Mouse (Mus musculus): ENCODE measurements around the gene Fbxo10.
"Not testable (repeated sequence)": the region's sequence is repeated elsewhere in the genome, so short reads cannot be mapped to it uniquely, and the experiment has no call there.

Gene Fbxo10

GRCm38 (mm10) chr4:45047286-45047887 is 37.0 kb downstream of the Fbxo10 start:
- DNase-seq (ENCODE audit: low spot score), result no peak

- no peak for DNase-seq (ENCODE audit: low spot score)
Observed at GRCm38 (mm10) chr4:45046679-45047078, 37.7 kb downstream of the Fbxo10 start.

- DNase-seq (ENCODE audit: low spot score), result no peak
Observed at GRCm38 (mm10) chr4:45040795-45041194, 43.6 kb downstream of the Fbxo10 start.

- not testable (repeated sequence) for DNase-seq (ENCODE audit: low spot score)
Observed at GRCm38 (mm10) chr4:45039546-45039945, 44.9 kb downstream of the Fbxo10 start.

- not testable (repeated sequence) for DNase-seq (ENCODE audit: low spot score)
Observed at GRCm38 (mm10) chr4:45038879-45039278, 45.5 kb downstream of the Fbxo10 start.

- no peak for DNase-seq (ENCODE audit: low spot score)
Observed at GRCm38 (mm10) chr4:45037455-45038410, 46.7 kb downstream of the Fbxo10 start.

- no peak for DNase-seq (ENCODE audit: low spot score)
Observed at GRCm38 (mm10) chr4:45036571-45036970, 47.8 kb downstream of the Fbxo10 start.

GRCm38 (mm10) chr4:45036048-45036447 is 48.4 kb downstream of the Fbxo10 start:
- no peak for DNase-seq (ENCODE audit: low spot score)

GRCm38 (mm10) chr4:45034693-45035628 is 49.4 kb downstream of the Fbxo10 start:
- no peak for DNase-seq (ENCODE audit: low spot score)

- no peak for DNase-seq (ENCODE audit: low spot score)
Observed at GRCm38 (mm10) chr4:45032586-45032985, 51.8 kb downstream of the Fbxo10 start.

GRCm38 (mm10) chr4:45026459-45026858 is 57.9 kb downstream of the Fbxo10 start:
- no peak for DNase-seq (ENCODE audit: low spot score)

GRCm38 (mm10) chr4:45019009-45019408 is 65.4 kb downstream of the Fbxo10 start:
- DNase-seq (ENCODE audit: low spot score), result no peak

- DNase-seq (ENCODE audit: low spot score), result peak; percentile 89
Observed at GRCm38 (mm10) chr4:45018452-45018980, 65.9 kb downstream of the Fbxo10 start, which contains the start of gene Polr1e. TSS of gene Polr1e (plus strand) at chr4:45018583.

GRCm38 (mm10) chr4:45015615-45016014 is 68.8 kb downstream of the Fbxo10 start:
- peak; percentile 56 for DNase-seq (ENCODE audit: low spot score)

- DNase-seq (ENCODE audit: low spot score), result no peak
Observed at GRCm38 (mm10) chr4:45013537-45013936, 70.9 kb downstream of the Fbxo10 start.

- peak; percentile 15 for DNase-seq (ENCODE audit: low spot score)
Observed at GRCm38 (mm10) chr4:45013031-45013431, 71.4 kb downstream of the Fbxo10 start.

GRCm38 (mm10) chr4:45012105-45012975 is 72.1 kb downstream of the Fbxo10 start, which contains the start of gene Zbtb5:
TSS of gene Zbtb5 (minus strand) at chr4:45012412.
- DNase-seq (ENCODE audit: low spot score), result peak; percentile 93

GRCm38 (mm10) chr4:45011581-45012104 is 72.8 kb downstream of the Fbxo10 start:
- peak; percentile 42 for DNase-seq (ENCODE audit: low spot score)

GRCm38 (mm10) chr4:45010806-45011415 is 73.5 kb downstream of the Fbxo10 start:
- no peak for DNase-seq (ENCODE audit: low spot score)

- no peak for DNase-seq (ENCODE audit: low spot score)
Observed at GRCm38 (mm10) chr4:45005452-45005851, 79.0 kb downstream of the Fbxo10 start.

All from ovary, postnatal 14 days (tissue).